Mouse (Mus musculus) forebrain, embryonic 12.5 days (tissue): ENCODE results near the gene Unk. TPM values are rescaled to one million over a fixed set of nuclear protein-coding genes. Genes with fewer than 3 reads are reported as not detected.

Source experiments
- ATAC-seq: fragments of 200-750 bp; cut with Nextera tagmentation; 2 replicates; pipeline ENCODE4 v1.8.0; 2017; ENCODE audit warnings: moderate TSS enrichment; ENCODE audit not compliant: low FRiP score
- H3K27ac ChIP-seq: fragments of 300-500 bp; sonication (generic); 2 replicates; pipeline ENCODE4 v1.5.1; 2016; ENCODE audit warnings: mild to moderate bottlenecking
- H3K27me3 ChIP-seq: fragments of 300-500 bp; sonication (generic); 2 replicates; pipeline ENCODE4 v1.6.1; 2016; ENCODE audit warnings: mild to moderate bottlenecking
- H3K36me3 ChIP-seq: fragments of 300-500 bp; sonication (generic); replicated peaks from 2 replicates; pipeline ENCODE4 v1.6.1; 2016; ENCODE audit warnings: mild to moderate bottlenecking
- H3K4me1 ChIP-seq: fragments of 300-500 bp; sonication (generic); 2 replicates; pipeline ENCODE4 v1.6.1; 2016
- H3K4me2 ChIP-seq: fragments of 300-500 bp; sonication (generic); 2 replicates; pipeline ENCODE4 v1.6.1; 2016; ENCODE audit warnings: mild to moderate bottlenecking, moderate library complexity
- H3K4me3 ChIP-seq: fragments of 300-500 bp; sonication (generic); replicated peaks from 2 replicates; pipeline ENCODE4 v1.5.1; 2016; ENCODE audit warnings: mild to moderate bottlenecking
- H3K9ac ChIP-seq: fragments of 300-500 bp; sonication (generic); 2 replicates; pipeline ENCODE4 v1.6.1; 2016; ENCODE audit warnings: mild to moderate bottlenecking
- H3K9me3 ChIP-seq: fragments of 300-500 bp; sonication (generic); 2 replicates; pipeline ENCODE4 v1.6.1; 2016
- WGBS: fragments of 180-500 bp; shearing (Covaris S2); methylation state at CpG from one replicate; pipeline ENCODE4 v1.1.7; 2016; 5-methylcytosine and 5-hydroxymethylcytosine counted together
- polyA plus RNA-seq: library from polyadenylated mRNA; unstranded; fragments of >200 nt; fragmentation: Nextera tagmentation; extraction: Ambion mirVana; gene quantifications from 2 replicates; pipeline ENCODE4 v1.2.1, GENCODE M21; 2016

Gene Unk
- polyA plus RNA-seq, 1 experiment from 2014 or later = 47.9 TPM

GRCm38 (mm10) chr11:116076836-116077235, 46.7 kb downstream of the Unk start:
- Histone ChIP-seq H3K27ac (no peak overlapping the region), H3K9me3 (no peaks in the 10 kb centered on the region), H3K27me3 (no peaks in the 10 kb centered on the region), H3K9ac (0 out of 2 replicates have a peak overlapping the region, but pooled peaks have one; percentile 4), H3K36me3 (peaks cover 33% of the 10 kb centered on the region), H3K4me2 (no peak overlapping the region), H3K4me3 (no peak overlapping the region), H3K4me1 (peaks cover 19% of the 10 kb centered on the region)
- 92% methylated on average over 7 of the region's 7 CpGs for WGBS
- no peak for ATAC-seq

GRCm38 (mm10) chr11:116077446-116078204, 47.5 kb downstream of the Unk start, which contains the start of gene Unc13d:
TSS of gene Unc13d (minus strand) at chr11:116077961.
- 71% methylated on average over 22 of the region's 22 CpGs for WGBS
- Histone ChIP-seq H3K9ac (peak within 1 kb of the TSS; percentile 47; the same call in 1 of the 2 replicates), H3K4me1 (peaks cover 19% of the 10 kb centered on the region), H3K36me3 (peaks cover 41% of the 10 kb centered on the region), H3K27ac (peak within 1 kb of the TSS; percentile 65; the same call in 1 of the 2 replicates), H3K9me3 (no peaks in the 10 kb centered on the region), H3K4me2 (peak within 1 kb of the TSS; percentile 50), H3K27me3 (no peaks in the 10 kb centered on the region), H3K4me3 (peak within 1 kb of the TSS; percentile 27)
- ATAC-seq = no peak

- Histone ChIP-seq H3K4me3 (peak overlapping the region; percentile 27), H3K36me3 (peaks cover 45% of the 10 kb centered on the region), H3K27ac (peak overlapping the region; percentile 65; the same call in 1 of the 2 replicates), H3K4me2 (peak overlapping the region; percentile 50), H3K27me3 (no peaks in the 10 kb centered on the region), H3K4me1 (peaks cover 19% of the 10 kb centered on the region), H3K9me3 (no peaks in the 10 kb centered on the region), H3K9ac (peak overlapping the region; percentile 47; the same call in 1 of the 2 replicates)
- WGBS = 11% methylated on average over 16 of the region's 16 CpGs
- 0 out of 2 replicates have a peak, but pooled peaks have one; percentile 54 for ATAC-seq
Measured at GRCm38 (mm10) chr11:116078221-116078620, 48.1 kb downstream of the Unk start.

- WGBS = 35% methylated on average over 10 of the region's 10 CpGs
- Histone ChIP-seq H3K9ac (peak overlapping the region; percentile 17; the same call in 1 of the 2 replicates), H3K4me2 (peak overlapping the region; percentile 50; the same call in 1 of the 2 replicates)
Measured at GRCm38 (mm10) chr11:116078676-116079320, 48.7 kb downstream of the Unk start.

GRCm38 (mm10) chr11:116079511-116079910, 49.4 kb downstream of the Unk start:
- Histone ChIP-seq H3K9ac (no peak overlapping the region), H3K36me3 (peaks cover 54% of the 10 kb centered on the region), H3K4me1 (peaks cover 19% of the 10 kb centered on the region), H3K27ac (no peak overlapping the region), H3K4me3 (no peak overlapping the region), H3K4me2 (no peak overlapping the region), H3K9me3 (no peaks in the 10 kb centered on the region), H3K27me3 (no peaks in the 10 kb centered on the region)
- 87% methylated on average over 10 of the region's 10 CpGs for WGBS
- no peak for ATAC-seq

More at GRCm38 (mm10) chr11:116078676-116079320, 48.7 kb downstream of the Unk start:
- Histone ChIP-seq H3K9me3 (no peaks in the 10 kb centered on the region), H3K4me3 (no peak overlapping the region), H3K27me3 (no peaks in the 10 kb centered on the region), H3K36me3 (peaks cover 51% of the 10 kb centered on the region), H3K4me1 (peaks cover 19% of the 10 kb centered on the region), H3K27ac (peak overlapping the region; percentile 65)
- 0 out of 2 replicates have a peak, but pooled peaks have one; percentile 22 for ATAC-seq

- H3K9ac ChIP-seq = no peak overlapping the region
- H3K27ac ChIP-seq = no peak overlapping the region
- no peak for ATAC-seq
- no peak overlapping the region for H3K4me3 ChIP-seq
- no peak overlapping the region for H3K4me2 ChIP-seq
- peaks cover 27% of the 10 kb centered on the region for H3K4me1 ChIP-seq
- H3K36me3 ChIP-seq = peaks cover 57% of the 10 kb centered on the region
- H3K27me3 ChIP-seq = no peaks in the 10 kb centered on the region
- 73% methylated on average over 6 of the region's 6 CpGs for WGBS
- no peaks in the 10 kb centered on the region for H3K9me3 ChIP-seq
Measured at GRCm38 (mm10) chr11:116081081-116081480, 51.0 kb downstream of the Unk start.

GRCm38 (mm10) chr11:116083096-116083672, 53.1 kb downstream of the Unk start:
- Histone ChIP-seq H3K27me3 (no peaks in the 10 kb centered on the region), H3K9me3 (no peaks in the 10 kb centered on the region), H3K4me2 (no peak overlapping the region), H3K4me3 (no peak overlapping the region), H3K4me1 (peaks cover 27% of the 10 kb centered on the region), H3K9ac (no peak overlapping the region), H3K36me3 (peaks cover 57% of the 10 kb centered on the region), H3K27ac (no peak overlapping the region)
- no peak for ATAC-seq
- whole genome bisulfite sequencing = 93% methylated on average over 14 of the region's 14 CpGs

GRCm38 (mm10) chr11:116084166-116084565, 54.0 kb downstream of the Unk start:
- H3K4me3 ChIP-seq = no peak overlapping the region
- peaks cover 20% of the 10 kb centered on the region for H3K4me1 ChIP-seq
- no peak overlapping the region for H3K27ac ChIP-seq
- H3K36me3 ChIP-seq = peaks cover 50% of the 10 kb centered on the region
- WGBS = 96% methylated on average over 6 of the region's 6 CpGs
- H3K27me3 ChIP-seq = no peaks in the 10 kb centered on the region
- no peak for ATAC-seq
- no peak overlapping the region for H3K9ac ChIP-seq
- no peaks in the 10 kb centered on the region for H3K9me3 ChIP-seq
- no peak overlapping the region for H3K4me2 ChIP-seq

GRCm38 (mm10) chr11:116086258-116087193, 56.4 kb downstream of the Unk start, which contains the start of gene Wbp2:
TSS of gene Wbp2 (minus strand) at chr11:116086995.
- peaks cover 17% of the 10 kb centered on the region for H3K4me1 ChIP-seq
- H3K27ac ChIP-seq = peak within 1 kb of the TSS; percentile 75
- H3K4me2 ChIP-seq = peak within 1 kb of the TSS; percentile 51
- peak within 1 kb of the TSS; percentile 56 for H3K9ac ChIP-seq
- peak; percentile 97 for ATAC-seq
- H3K4me3 ChIP-seq = peak within 1 kb of the TSS; percentile 54
- H3K27me3 ChIP-seq = no peaks in the 10 kb centered on the region
- H3K9me3 ChIP-seq = no peaks in the 10 kb centered on the region
- peaks cover 27% of the 10 kb centered on the region for H3K36me3 ChIP-seq
- 5% methylated on average over 40 of the region's 43 CpGs for WGBS

GRCm38 (mm10) chr11:116087194-116088130, 57.3 kb downstream of the Unk start:
- peak; percentile 82 for ATAC-seq
- Histone ChIP-seq H3K4me1 (peaks cover 17% of the 10 kb centered on the region), H3K4me3 (peak overlapping the region; percentile 54), H3K36me3 (peaks cover 18% of the 10 kb centered on the region), H3K27me3 (no peaks in the 10 kb centered on the region), H3K27ac (peak overlapping the region; percentile 72; the same call in 1 of the 2 replicates), H3K9me3 (no peaks in the 10 kb centered on the region), H3K9ac (peak overlapping the region; percentile 56), H3K4me2 (peak overlapping the region; percentile 51)
- WGBS = 4% methylated on average over 31 of the region's 31 CpGs
